Mouse (Mus musculus) G1E (cell line): ENCODE measurements around the gene Tmem156.

Experiments
- CTCF ChIP-seq: IDR thresholded peaks from 2 replicates; pipeline ENCODE4 v1.5.1; 2012; ENCODE audit warnings: low read depth, low read length, inconsistent platforms, mixed read lengths
- GATA1 ChIP-seq: IDR thresholded peaks from 2 replicates; pipeline ENCODE4 v1.6.1; 2012; ENCODE audit warnings: borderline replicate concordance, low read length, inconsistent platforms, mixed read lengths
- GATA2 ChIP-seq: IDR thresholded peaks from 2 replicates; pipeline ENCODE4 v1.6.1; 2012; ENCODE audit warnings: low read depth, low read length, inconsistent platforms, borderline replicate concordance
- TAL1 ChIP-seq: conservative IDR thresholded peaks from 2 replicates; pipeline ENCODE4 v1.6.1; 2012; ENCODE audit warnings: low read depth, low read length, inconsistent platforms, mixed read lengths

DNA sequence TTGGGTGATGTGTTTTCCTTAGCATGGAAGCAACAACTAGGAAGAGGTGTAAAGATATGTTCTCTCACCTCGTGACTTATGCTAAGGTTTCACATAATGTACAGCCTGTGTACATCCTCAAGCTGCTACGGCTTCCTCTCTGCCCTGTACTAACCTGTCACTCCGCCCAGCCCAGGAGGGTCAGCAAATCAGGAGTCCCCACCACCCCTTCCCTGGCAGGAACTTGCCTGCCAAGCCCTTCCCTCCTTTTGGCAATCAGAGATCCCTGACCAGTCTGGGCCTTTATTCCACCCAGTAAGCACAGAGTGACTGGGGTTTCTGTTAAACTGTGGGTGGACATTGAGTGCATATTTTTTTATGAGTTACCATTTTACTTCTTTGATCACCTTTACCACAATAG, 76.4 kb downstream of the Tmem156 start:
- TF ChIP-seq CTCF (no peak), GATA2 (no peak), GATA1 (no peak), TAL1 (no peak)
